Mouse (Mus musculus): ENCODE measurements around the gene AA986860.

AA986860 gene

DNA sequence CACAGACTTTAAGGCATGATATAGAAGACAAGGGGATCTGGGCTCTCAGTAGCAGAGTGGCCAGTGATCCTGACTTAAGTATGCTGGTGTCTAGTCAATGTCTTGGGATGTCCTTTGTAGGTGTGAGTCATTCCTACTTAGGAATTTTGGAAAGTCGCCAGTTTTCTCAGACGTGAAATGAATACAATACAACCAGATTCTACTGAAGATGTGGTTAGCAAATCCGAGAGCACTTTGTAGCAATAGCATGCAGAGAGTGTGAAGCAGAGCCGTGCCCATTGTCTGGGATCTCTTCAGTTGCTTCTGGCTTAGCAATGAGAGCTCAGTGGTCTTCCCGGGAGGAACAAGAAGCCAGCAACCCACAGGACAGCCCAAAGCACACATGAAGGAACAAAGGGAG, 2.7 kb downstream of the AA986860 start:
- no peak for DNase-seq (ENCODE audit: extremely low spot score, low read depth, low spot score)

DNA sequence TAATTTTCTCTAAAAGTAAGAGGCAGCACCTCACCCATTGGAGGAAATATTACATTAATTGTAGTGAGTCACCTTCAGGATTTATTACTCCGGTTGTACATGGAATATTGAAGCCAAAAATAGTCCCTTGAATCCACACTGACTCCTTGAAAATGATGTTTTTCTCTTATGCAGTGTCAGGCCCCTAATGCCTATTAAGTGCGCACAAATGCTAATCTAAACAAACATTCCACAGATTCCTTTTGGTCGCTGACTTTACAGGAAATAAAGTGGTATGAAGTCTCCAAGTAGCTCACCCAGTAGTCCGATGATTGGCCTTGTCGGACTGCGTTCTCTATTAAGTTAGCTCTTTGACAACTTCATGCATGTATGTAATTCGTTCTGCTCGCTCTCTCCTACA, 3.1 kb downstream of the AA986860 start:
- DNase-seq (ENCODE audit: extremely low spot score, low read depth, low spot score): no peak

DNA sequence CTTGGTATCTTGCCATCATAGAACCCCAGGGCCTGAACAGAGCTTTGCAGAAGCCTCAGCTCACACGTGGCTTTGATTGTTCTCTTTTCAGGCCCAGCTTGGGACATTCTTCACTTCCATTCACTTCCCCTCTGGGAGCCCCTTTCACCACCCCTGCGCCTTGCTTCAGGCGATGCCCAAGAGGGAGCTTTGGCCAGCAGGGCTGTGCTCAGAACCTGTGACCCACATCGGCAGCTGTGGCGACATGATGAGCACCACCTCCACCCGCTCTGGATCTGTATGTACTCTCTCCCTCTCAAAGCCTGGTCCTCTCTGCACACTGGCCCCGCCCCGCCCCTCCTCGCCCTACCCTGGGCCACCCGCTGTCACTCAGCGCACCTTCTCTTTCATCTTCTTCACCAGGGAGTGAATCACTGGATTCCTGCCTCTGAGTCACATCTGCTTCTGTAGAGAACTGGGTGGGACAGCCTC, 5.7 kb downstream of the AA986860 start:
- no peak for DNase-seq (ENCODE audit: extremely low spot score, low read depth, low spot score)

DNA sequence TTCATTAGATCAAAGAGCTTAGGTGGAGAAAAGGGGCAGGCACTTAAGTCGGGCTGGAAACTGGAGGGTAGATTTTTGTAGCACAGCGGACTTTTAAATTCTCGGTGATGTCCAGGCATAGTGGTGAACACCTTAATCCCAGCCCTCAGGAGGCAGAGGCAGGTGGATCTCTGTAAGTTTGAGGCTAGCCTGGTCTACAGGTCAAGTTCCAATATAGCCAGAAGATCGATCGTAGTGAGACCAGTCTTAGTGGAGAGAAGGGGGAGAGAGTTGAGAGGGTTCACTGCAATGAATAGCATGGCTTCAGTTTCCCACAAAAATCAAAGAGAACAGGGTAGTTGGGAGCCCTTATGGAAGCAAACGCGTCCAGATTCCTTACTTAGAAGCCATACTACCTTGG, 6.1 kb downstream of the AA986860 start:
- no peak for DNase-seq (ENCODE audit: extremely low spot score, low read depth, low spot score)

DNA sequence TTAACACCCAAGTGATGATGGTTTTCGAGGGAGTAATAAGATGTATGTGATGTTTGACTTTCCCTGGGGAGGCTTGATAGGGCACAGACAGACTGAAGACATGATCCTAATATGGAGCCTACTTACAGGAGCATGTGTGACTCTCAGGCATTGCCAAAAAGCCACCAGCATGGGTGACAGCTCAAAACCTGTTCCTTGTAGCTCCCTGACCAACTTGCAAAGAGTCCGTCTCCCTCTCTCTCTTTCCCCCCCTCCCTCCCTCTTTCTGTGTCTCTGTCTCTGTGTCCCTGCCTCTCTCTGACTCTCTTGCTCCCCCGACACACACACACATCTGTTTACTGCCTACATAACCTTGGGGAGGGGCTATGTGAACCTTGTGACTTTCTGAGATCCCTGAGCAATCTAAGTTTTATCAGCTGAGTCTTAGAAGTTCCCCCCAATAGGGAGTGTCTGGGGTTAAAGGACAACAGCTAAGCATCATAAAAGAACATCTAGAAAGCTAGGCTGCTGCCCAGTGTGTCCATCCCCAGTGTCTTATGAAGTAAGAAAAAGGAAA, 6.9 kb downstream of the AA986860 start:
- DNase-seq (ENCODE audit: extremely low spot score, low read depth, low spot score): no peak

DNA sequence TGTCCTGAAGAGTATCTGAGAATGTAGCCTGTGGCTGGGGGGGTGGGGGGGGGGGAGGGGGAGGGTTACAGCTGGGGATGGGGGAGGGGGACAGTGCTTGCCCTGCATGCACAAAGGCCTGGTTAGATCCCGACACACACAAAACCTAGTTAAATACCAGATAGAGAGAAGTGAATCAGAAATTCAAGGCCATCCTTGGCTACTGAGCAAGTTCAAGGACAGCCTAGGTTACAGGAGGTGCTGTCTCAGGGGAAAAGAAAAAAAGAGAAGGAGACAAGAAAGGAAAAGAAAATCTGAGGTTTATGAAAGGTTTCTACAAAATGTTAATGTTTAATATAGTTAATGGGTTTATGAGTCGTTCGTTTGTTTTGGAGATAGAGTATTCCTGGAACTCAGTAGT, 7.9 kb downstream of the AA986860 start:
- DNase-seq (ENCODE audit: extremely low spot score, low read depth, low spot score): no peak

DNA sequence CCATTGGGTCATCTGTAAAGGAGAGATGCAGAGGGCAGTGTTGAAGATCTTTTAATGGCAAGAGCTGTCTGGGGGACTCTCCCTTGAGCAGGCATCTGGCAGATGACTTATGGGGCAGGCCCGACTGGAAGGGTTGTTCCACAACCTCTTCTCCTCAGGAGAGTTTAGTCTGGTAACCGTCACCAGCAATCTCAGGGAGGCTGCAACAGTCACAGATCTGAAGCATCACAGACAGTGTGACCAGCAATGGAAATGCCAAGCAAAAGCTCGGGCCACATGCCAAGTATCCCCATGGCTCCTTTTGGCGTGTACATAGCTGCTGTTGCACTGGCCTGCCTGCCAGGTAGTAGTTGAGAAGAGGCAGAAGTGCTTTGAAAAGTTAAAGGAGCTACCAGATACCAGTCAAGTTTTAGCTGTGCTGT, 8.5 kb downstream of the AA986860 start:
- no peak for DNase-seq (ENCODE audit: extremely low spot score, low read depth, low spot score)

DNA sequence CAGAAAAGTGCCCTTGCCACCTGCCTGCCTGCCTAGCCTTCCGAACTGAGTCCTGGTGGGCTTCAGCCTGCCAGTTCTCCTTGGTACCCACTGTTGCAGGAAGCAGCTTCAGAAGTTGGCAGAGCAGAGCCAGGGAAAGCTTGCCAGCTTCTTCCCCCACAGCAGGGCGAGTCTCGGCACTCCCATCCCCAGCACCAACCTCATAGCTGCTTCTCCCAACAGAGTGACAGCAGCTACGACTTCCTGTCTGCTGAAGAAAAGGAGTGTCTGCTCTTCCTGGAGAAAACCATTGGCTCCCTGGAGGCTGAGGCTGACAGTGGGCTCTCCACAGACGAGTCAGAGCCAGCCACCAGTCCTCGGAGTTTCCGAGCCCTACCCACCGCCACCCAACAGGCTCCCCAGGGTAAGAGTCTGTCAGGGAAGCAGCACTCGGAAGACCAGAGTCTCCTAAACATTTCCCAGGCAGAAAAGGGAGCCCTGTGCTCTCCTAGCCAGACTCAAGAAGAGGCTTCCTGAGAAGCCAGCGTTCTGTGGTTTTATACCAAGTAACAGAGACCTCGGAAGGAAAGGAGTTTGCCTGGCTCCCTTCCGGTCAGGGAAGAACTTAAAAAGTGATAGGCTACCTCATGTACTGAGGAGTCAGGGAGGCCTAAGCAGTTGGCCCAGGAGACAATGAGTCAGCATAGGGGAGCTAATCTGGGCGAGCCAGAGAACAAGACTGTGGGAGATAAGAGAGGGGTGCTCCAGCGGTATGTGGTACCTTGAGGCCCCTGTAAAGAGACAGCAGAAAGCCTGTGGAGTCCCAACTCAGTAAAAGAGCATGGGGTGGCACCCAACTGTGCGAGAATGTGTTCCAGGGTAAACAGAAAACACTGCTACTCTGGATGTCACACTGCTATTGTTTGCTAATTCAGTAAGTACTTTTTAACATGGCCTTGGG, 9.3 kb downstream of the AA986860 start:
- no peak for DNase-seq (ENCODE audit: extremely low spot score, low read depth, low spot score)

DNA sequence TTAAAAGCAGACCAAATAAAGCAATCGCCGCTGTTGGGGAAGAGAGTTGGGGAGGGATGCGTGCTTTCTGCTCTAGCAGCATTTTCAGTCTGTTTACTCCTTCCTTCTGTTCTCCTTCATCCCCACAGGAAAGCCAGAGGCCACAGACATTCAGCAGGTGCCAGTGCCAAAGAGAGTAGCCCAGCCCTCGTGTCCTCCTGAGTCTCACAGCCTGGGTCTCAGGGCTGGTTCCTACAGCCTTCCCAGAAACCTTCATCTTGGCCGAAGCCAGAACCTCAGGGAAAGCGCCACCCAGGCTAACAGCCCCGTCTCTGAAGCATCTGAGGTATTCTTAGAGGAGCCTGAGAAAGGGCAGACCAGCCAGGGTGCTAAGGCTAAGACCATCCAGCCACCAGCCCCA, 10.4 kb downstream of the AA986860 start:
- no peak for DNase-seq (ENCODE audit: extremely low spot score, low read depth, low spot score)

DNA sequence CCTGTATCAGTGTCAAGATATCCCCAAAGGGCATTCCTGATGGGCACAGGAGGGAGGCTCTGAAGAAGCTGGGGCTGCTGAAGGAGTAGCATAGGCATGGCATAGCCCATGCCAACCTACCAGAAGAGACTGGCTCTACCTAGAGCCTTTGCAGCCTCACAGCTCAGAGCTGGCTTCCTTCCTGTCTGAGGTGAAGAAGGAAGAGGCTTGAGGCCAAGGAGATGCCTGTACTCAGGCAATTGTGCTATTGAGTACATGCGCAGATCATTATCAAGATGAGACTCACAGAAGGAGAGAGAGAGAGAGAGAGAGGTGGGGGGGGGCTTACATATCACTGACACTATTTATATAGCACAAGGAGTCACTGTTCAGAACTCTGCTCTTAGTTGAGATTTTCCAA, 12.0 kb downstream of the AA986860 start:
- DNase-seq (ENCODE audit: extremely low spot score, low read depth, low spot score): no peak

DNA sequence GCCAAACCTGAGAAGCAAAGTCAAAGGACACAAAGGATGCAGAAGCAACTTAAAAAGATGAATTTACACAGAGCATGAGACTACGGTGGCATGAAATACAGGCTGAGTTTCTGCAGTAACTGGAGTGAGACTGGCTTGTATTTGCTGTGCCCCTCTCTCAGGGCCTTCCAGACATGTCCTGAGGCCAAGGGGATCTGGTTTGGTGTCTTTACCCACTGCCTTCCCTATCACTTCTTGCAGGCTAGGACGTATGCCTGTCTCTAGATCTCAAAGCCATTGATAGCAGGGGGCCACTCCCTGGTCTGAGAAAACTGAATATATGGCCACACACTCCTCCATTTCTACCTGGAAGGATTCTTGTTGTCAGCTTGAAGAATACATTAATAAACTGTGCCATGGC, 12.4 kb downstream of the AA986860 start:
- no peak for DNase-seq (ENCODE audit: extremely low spot score, low read depth, low spot score)

DNA sequence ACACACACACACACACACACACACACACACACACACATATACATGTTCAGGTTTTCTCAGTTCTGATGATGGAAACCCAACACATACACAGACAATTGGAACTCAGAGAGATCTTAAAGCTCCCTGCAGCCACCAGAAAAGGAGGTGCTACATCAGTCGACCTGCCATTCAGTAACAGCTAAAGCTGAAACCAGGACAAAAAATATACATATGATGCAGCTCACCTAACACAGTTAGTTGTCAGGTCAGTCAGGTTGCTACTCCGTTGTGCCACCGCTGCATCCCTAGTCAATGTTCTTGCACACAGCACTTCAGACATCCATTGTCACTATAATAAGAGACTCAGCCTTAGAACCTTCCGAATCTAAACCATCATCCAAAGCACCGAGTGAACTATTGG, 13.2 kb downstream of the AA986860 start:
- DNase-seq (ENCODE audit: extremely low spot score, low read depth, low spot score): no peak

DNA sequence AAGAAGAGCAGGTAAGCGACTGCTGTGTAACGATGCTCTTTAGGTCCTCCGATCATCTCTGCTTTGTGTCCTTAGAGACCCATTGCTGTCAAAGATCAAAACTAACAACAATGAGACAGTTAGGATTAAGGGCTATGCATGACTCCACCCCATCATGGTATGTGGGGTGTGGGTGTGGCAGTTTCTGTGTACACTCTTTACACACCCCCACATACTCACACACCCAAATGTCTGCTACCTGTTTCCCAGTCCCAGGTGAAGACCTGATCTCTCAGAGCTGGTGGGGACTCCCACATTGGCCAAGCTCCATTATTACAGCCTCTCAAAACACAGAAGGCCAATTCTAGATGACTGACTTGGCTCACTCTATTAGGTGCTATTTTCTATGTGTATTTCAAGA, 13.8 kb downstream of the AA986860 start:
- DNase-seq (ENCODE audit: extremely low spot score, low read depth, low spot score): no peak

DNA sequence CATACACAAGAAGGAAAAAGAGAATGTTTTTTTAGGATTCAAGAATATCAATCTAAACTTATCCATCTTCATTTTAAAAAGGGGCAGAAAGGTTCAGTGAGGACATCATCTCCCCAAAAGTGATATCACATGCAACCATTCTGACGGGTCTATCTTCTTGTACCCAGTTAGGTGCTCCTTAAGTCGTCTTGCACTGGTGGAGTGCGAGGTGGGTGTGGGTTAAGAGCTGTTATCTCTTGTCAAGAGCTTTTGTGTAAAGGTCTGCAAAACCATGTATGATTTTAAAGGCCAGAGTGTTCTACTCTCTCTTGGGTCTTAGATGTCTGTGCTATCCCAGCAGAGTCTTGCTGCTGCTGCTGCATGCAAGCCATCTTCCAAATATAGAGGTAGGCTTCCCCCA, 15.0 kb downstream of the AA986860 start:
- DNase-seq (ENCODE audit: extremely low spot score, low read depth, low spot score): no peak

DNA sequence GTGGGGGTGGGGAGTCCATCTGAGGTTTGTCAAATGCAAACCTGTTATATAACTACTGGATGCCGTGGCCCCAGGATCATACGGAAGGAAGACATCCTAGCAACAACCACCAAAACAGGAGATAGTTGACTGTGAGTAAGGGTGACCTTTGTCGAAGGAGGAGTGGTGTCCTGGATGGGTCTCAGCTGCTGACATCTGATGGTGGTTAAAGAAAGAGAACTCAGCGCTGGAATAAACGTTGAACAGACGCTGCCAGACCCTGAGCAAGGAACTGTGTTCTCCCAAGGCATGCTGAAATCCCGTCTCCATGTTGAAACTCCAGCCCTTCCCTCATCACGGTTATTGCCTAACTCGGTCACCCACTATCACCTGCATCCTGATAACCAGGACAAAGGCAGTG, 27.9 kb downstream of the AA986860 start:
- no peak for DNase-seq (ENCODE audit: extremely low spot score, low read depth, low spot score)

DNA sequence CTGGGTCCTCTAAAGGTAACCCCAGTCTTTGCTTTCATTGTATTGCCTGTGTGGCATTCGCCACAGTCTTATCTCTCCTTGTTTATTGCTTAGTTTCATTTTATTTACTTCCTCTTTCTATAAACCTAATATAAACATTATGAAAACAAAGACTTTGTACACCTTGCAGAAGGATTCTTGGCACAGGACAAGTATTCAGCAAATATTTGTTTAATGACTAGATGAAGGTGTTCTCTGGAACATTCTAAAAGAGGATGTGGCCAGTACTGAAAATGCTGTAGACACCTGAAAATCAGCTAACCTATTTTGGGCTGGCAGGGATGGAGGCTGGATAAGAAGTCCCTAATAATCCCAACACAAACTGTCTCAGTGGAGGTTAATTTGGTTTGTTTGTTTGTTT, 29.8 kb downstream of the AA986860 start:
- no peak for DNase-seq (ENCODE audit: extremely low spot score, low read depth, low spot score)

DNA sequence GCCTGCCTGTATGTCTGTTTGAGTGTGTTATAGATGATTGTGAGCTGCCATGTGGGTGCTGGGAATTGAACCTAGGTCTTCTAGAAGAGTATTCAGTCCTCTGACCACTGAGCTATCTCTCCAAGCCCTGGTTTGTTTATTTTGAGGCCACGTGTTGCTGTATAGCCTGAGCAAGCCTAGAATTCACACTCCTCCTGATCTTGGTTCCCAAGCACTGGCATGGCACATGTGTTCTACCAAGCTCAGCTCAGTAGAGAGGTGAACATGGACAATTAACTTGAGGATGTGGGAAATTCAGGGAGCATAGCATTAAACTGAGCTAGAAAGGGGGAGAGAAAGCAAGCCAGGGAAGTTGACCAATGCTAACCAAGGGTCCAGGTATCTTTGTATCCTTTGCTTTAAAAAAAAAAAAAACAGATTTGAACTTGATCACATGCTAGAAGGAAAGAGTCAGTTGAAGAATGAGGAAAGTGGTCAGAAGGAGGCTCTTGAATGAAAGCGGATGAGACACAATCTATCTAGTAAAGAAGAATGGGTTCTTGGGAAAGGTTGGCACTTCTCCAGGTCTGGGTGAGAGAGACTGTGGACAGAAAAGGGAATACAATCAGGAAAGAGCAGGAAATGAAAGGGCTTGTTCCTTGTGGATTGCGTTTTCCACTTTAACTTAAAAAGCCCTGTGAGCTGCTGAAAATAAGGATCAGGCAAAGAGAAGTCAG, 30.4 kb downstream of the AA986860 start:
- DNase-seq (ENCODE audit: extremely low spot score, low read depth, low spot score): no peak

DNA sequence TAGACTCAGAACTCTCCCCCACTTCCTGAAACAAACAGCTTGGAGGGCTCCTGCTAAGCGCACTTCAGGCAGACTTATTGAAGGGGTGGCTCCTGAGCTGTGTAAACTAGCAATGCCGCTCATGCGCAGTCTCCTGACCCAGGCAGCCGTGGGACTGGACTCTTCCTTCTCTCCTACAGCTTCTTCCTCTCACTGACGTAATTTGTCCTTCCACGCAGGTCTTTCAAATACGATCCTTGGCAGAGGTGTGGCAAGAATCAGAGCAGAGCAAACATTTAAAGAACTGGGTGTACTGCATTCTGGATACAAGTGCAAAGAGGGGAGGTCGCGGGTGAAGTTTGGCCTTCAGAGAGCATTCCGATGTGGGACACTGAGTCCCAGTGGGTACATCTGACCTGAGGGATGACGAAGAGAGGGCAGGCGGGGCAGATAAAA, 32.3 kb downstream of the AA986860 start:
- DNase-seq (ENCODE audit: extremely low spot score, low read depth, low spot score): no peak

DNA sequence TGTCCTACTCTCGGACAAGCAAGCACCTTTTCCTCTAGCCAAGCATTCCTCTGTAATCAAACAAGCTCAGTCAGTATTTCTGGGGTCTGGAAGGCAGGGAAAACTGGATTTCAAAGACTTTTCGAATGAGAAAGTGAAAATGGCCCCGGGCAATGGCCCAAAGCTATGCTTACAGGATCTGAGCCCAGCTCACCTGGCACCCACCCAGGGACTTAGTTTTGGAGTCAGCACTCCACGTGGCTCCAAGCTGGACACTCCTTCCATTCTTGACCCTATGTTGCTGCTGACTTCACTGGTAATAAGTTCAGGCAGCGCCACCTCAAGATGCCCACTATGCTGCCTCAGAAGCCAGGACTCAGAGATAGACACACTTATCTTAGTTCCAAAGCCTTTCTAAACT, 35.3 kb downstream of the AA986860 start:
- no peak for DNase-seq (ENCODE audit: extremely low spot score, low read depth, low spot score)

DNA sequence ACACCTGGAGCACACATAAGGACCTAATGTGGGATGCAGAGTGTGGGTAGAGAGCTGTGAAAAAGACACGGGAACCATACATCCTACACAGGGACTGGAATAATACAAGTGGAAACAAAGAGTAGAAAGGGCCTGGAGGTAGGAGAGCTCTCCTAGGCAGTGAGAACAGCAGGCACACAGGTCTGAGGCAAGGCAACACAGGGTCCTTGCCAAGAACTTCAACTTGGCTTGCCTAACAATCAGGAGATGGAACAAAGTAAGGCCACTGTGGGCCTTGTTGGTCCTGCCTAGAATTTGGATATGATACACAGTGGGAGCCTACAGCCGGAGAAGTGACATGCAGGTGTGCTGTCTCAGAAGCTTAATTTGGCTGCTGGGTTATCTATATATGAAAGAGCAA, 38.1 kb downstream of the AA986860 start:
- DNase-seq (ENCODE audit: extremely low spot score, low read depth, low spot score): no peak

DNA sequence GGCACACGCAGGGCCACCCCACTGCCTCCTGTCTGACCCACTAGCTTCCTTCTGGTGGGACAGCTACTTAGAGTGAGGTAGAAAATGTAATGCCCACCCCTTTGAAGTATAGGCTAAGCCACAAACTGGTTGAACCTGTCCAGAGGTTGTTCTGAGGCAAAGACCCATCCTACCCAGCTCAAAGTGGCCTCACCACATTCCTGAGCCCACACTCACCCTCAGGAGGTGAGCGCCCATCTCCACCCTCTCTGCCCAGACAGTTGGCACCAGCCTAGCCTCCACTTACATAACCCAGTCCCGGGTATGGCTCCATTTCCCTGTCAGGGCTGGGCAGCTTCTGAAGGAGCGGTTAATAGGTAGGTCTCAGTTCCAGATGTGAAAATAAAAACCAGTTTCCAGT, 38.7 kb downstream of the AA986860 start:
- DNase-seq (ENCODE audit: extremely low spot score, low read depth, low spot score): no peak

DNA sequence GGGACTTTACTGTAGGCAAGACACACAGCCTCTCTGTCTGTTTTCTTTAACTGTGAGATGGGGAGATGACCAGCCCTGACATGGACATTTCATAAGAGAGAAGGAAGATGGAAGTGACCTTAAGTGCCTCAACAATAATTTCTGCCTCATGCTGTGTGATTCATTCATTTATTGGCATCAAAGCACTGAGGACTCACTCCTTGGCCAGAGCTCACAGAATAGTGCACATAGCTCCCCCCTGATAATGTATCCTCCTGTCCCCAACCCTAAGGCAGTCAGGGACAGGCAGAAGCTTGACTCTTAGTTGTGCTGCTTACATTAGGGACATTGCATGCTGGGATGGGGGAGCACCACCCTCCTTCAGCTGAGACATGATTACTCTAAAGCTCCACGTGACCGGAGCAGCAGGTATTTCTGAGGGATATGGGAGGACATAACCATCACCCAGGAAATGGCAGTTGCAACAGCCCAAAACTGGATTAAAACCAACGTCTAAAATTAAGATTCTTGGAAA, 39.3 kb downstream of the AA986860 start:
- no peak for DNase-seq (ENCODE audit: extremely low spot score, low read depth, low spot score)
